Comparison of ENCODE assay signal across 32 mouse cellular contexts in genomic region chr12:79372697-79373096, GRCm38 (mm10).
DNase-seq lines count a peak whose midpoint lies in the region; ATAC-seq lines count a peak whose summit lies in the region.
"Had no signal": no experiment of that assay in that cellular context is flagged by ENCODE, and none has a peak within 500 bp of the region (broad histone marks: within the 10 kb centered on the region; RNA-seq: fewer than 3 reads in every experiment).

No protein-coding gene starts in this region.

- H3K36me3 ChIP-seq in limb, embryonic 12.5 days: no peaks in the 10 kb centered on the region
- H3K36me3 ChIP-seq in limb, embryonic 10.5 days: no peaks in the 10 kb centered on the region
- no peaks in the 10 kb centered on the region for H3K36me3 ChIP-seq in lung, embryonic 16.5 days (ENCODE audit: control insufficient read depth, insufficient read depth, low read length)
- H3K36me3 ChIP-seq in limb, embryonic 13.5 days: no peaks in the 10 kb centered on the region
- H3K36me3 ChIP-seq: heart, embryonic 12.5 days; hindbrain, embryonic 13.5 days; liver, embryonic 15.5 days; neural tube, embryonic 12.5 days had no signal

- H3K4me2 ChIP-seq in limb, embryonic 12.5 days: no peak overlapping the region
- H3K4me2 ChIP-seq in lung, embryonic 16.5 days (ENCODE audit: low read depth, low read length): no peak overlapping the region
- H3K4me2 ChIP-seq in limb, embryonic 13.5 days (replicated peaks): no peak overlapping the region
- H3K4me2 ChIP-seq: heart, embryonic 12.5 days; hindbrain, embryonic 13.5 days; liver, embryonic 15.5 days; midbrain, embryonic 11.5 days; neural tube, embryonic 12.5 days had no signal

- no peak for ATAC-seq in limb, embryonic 12.5 days (ENCODE audit: insufficient number of reproducible peaks, insufficient read depth, low FRiP score, low TSS enrichment, low read depth)
- peak; percentile 78; the same call in 1 of the 2 replicates for ATAC-seq in lung, embryonic 16.5 days (ENCODE audit: low read depth)
- ATAC-seq in limb, embryonic 13.5 days (ENCODE audit: low FRiP score, low read depth): no peak
- ATAC-seq: activated CD4-positive, CD25-positive, alpha-beta regulatory T cell, adult 4 months; forebrain, embryonic 16.5 days; intestine, embryonic 16.5 days; midbrain, embryonic 16.5 days had no signal

- H3K9me3 ChIP-seq in limb, embryonic 12.5 days: no peaks in the 10 kb centered on the region
- H3K9me3 ChIP-seq in limb, embryonic 10.5 days (replicated peaks): no peaks in the 10 kb centered on the region
- H3K9me3 ChIP-seq in lung, embryonic 16.5 days (ENCODE audit: control insufficient read depth, low read length): no peaks in the 10 kb centered on the region
- H3K9me3 ChIP-seq in limb, embryonic 13.5 days: 0 out of 2 replicates have a peak, but pooled peaks cover under 1% of the 10 kb centered on the region
- H3K9me3 ChIP-seq: heart, embryonic 12.5 days; hindbrain, embryonic 13.5 days; liver, embryonic 15.5 days; neural tube, embryonic 12.5 days had no signal

- H3K4me3 ChIP-seq in limb, embryonic 12.5 days (replicated peaks): no peak overlapping the region
- no peak overlapping the region for H3K4me3 ChIP-seq in limb, embryonic 10.5 days
- H3K4me3 ChIP-seq in lung, embryonic 16.5 days (ENCODE audit: low read length): no peak overlapping the region
- no peak overlapping the region for H3K4me3 ChIP-seq in limb, embryonic 13.5 days
- H3K4me3 ChIP-seq: gastrocnemius, adult 2 months; heart, adult 2 months; heart, embryonic 12.5 days; hindbrain, embryonic 13.5 days; liver, embryonic 15.5 days; neural tube, embryonic 12.5 days had no signal

- 0 out of 2 replicates have a peak overlapping the region, but pooled peaks have one; percentile 37 for H3K27ac ChIP-seq in limb, embryonic 12.5 days
- no peak overlapping the region for H3K27ac ChIP-seq in limb, embryonic 10.5 days
- H3K27ac ChIP-seq in lung, embryonic 16.5 days (ENCODE audit: low read length): 0 out of 2 replicates have a peak overlapping the region, but pooled peaks have one; percentile 36
- H3K27ac ChIP-seq in limb, embryonic 13.5 days: 0 out of 2 replicates have a peak overlapping the region, but pooled peaks have one; percentile 6
- H3K27ac ChIP-seq: gastrocnemius, adult 2 months; heart, adult 2 months; hindbrain, embryonic 13.5 days; kidney, postnatal 0 days; liver, embryonic 15.5 days; neural tube, embryonic 12.5 days had no signal

- DNase-seq in limb, embryonic 10.5 days (ENCODE audit: low spot score): no peak
- no peak for DNase-seq in lung, postnatal 14 days
- DNase-seq in NIH3T3 (ENCODE audit: low read depth): peak; percentile 82
- no peak for DNase-seq in neural tube, embryonic 10.5 days (ENCODE audit: extremely low spot score, low spot score)
- no peak for DNase-seq in left cerebral cortex, postnatal 25 days (ENCODE audit: low spot score in 2 of 2)
- DNase-seq: adrenal gland, postnatal 10 days; B cell, adult 2 months; cerebellum, adult 18-20 months; cerebellum, postnatal 10 days; gastrocnemius, adult 2 months; gastrocnemius, postnatal 36 days; heart, adult 2 months; heart, postnatal 4 days; kidney, adult 8-10 months; layer of hippocampus, postnatal 36 days; right cerebral cortex, adult 18-20 months; spleen, adult 18-20 months; thymus, adult 18-20 months; thymus, postnatal 36 days had no signal

- WGBS in limb, embryonic 12.5 days: 46% methylated on average over 5 of the region's 5 CpGs
- WGBS in limb, embryonic 10.5 days: 79% methylated on average over 5 of the region's 5 CpGs
- WGBS in lung, embryonic 16.5 days: 31% methylated on average over 5 of the region's 5 CpGs
- WGBS in limb, embryonic 13.5 days: 35% methylated on average over 5 of the region's 5 CpGs

- H3K9ac ChIP-seq in limb, embryonic 12.5 days (replicated peaks): no peak overlapping the region
- H3K9ac ChIP-seq in lung, embryonic 16.5 days (ENCODE audit: low read length): no peak overlapping the region; the same call in 1 of the 2 replicates
- no peak overlapping the region for H3K9ac ChIP-seq in limb, embryonic 13.5 days
- H3K9ac ChIP-seq: heart, embryonic 12.5 days; hindbrain, embryonic 13.5 days; liver, embryonic 15.5 days; neural tube, embryonic 12.5 days had no signal

- peaks cover 8% of the 10 kb centered on the region for H3K4me1 ChIP-seq in limb, embryonic 12.5 days (replicated peaks)
- peaks cover 15% of the 10 kb centered on the region for H3K4me1 ChIP-seq in limb, embryonic 10.5 days
- peaks cover 5% of the 10 kb centered on the region; the same call in 1 of the 2 replicates for H3K4me1 ChIP-seq in lung, embryonic 16.5 days (replicated peaks; ENCODE audit: control insufficient read depth, insufficient read depth, low read length)
- H3K4me1 ChIP-seq in limb, embryonic 13.5 days: peaks cover 30% of the 10 kb centered on the region
- H3K4me1 ChIP-seq: hindbrain, embryonic 13.5 days; neural tube, embryonic 12.5 days had no signal

- no peaks in the 10 kb centered on the region for H3K27me3 ChIP-seq in limb, embryonic 12.5 days
- no peaks in the 10 kb centered on the region for H3K27me3 ChIP-seq in limb, embryonic 10.5 days (ENCODE audit: low read depth, poor library complexity, severe bottlenecking)
- no peaks in the 10 kb centered on the region for H3K27me3 ChIP-seq in lung, embryonic 16.5 days (ENCODE audit: control insufficient read depth, insufficient read depth, low read depth, low read length)
- no peaks in the 10 kb centered on the region for H3K27me3 ChIP-seq in limb, embryonic 13.5 days
- H3K27me3 ChIP-seq: heart, embryonic 12.5 days; hindbrain, embryonic 13.5 days; liver, embryonic 15.5 days; neural tube, embryonic 12.5 days had no signal

- intact Hi-C loops in left cerebral cortex, postnatal 25 days (cut with DNase I): no loop called here
